Mouse (Mus musculus) ES-Bruce4 (cell line): ENCODE data around the gene Minpp1.

Experiments used
- CTCF ChIP-seq: IDR thresholded peaks from one replicate; pipeline ENCODE4 v1.8.1; 2011; ENCODE audit warnings: low read depth, low read length
- EP300 ChIP-seq: IDR thresholded peaks from 2 replicates; pipeline ENCODE4 v1.6.1; 2011; ENCODE audit warnings: low read depth, low read length; ENCODE audit not compliant: insufficient read depth
- POLR2A ChIP-seq: IDR thresholded peaks from one replicate; pipeline ENCODE4 v1.8.1; 2011; ENCODE audit warnings: low read length; ENCODE audit not compliant: insufficient read depth

GRCm38 (mm10) chr19:32494611-32495010 is 9.0 kb downstream of the Minpp1 start:
- TF ChIP-seq POLR2A (no peak), CTCF (no peak), EP300 (no peak)
